Mouse (Mus musculus): ENCODE data around the gene Rad23a.

- TF ChIP-seq CTCF (IDR thresholded peaks at IDR 0.05; ENCODE audit: control insufficient read depth, insufficient read depth, low read length) (no peak), POLR2A (IDR thresholded peaks at IDR 0.05; ENCODE audit: borderline replicate concordance, control insufficient read depth, low read depth, low read length) (peak; percentile 99)
Observed at GRCm38 (mm10) chr8:84846722-84847572, 6.5 kb upstream of the Rad23a start, which contains the start of gene Calr.

Data from bone marrow, adult 2 months (tissue).